Mouse (Mus musculus) hindbrain, embryonic 10.5 days (tissue): ENCODE measurements at regions not wholly inside any gene's neighbourhood (a gene's known extent, or its start where the extent isn't known, plus 50 kb on each side); places are given as distances from the start of the nearest gene placed in this dataset.

Source experiments
- DNase-seq: peaks from one replicate; pipeline ENCODE4 v3.0.0-alpha.2; 2017; ENCODE audit warnings: low spot score
- H3K27ac ChIP-seq: fragments of 300-500 bp; sonication (generic); 2 replicates; pipeline ENCODE4 v1.5.1; 2016; ENCODE audit warnings: mild to moderate bottlenecking, moderate library complexity
- H3K27me3 ChIP-seq: fragments of 300-500 bp; sonication (generic); 2 replicates; pipeline ENCODE4 v1.6.1; 2016; ENCODE audit warnings: mild to moderate bottlenecking; ENCODE audit not compliant: poor library complexity, insufficient read depth, severe bottlenecking
- H3K36me3 ChIP-seq: fragments of 300-500 bp; sonication (generic); 2 replicates; pipeline ENCODE4 v1.6.1; 2016; ENCODE audit warnings: mild to moderate bottlenecking, moderate library complexity
- H3K4me1 ChIP-seq: fragments of 300-500 bp; sonication (generic); replicated peaks from 2 replicates; pipeline ENCODE4 v1.6.1; 2016; ENCODE audit warnings: mild to moderate bottlenecking
- H3K4me3 ChIP-seq: fragments of 300-500 bp; sonication (generic); 2 replicates; pipeline ENCODE4 v1.5.1; 2016; ENCODE audit warnings: mild to moderate bottlenecking, moderate library complexity
- H3K9me3 ChIP-seq: fragments of 300-500 bp; sonication (generic); 2 replicates; pipeline ENCODE4 v1.6.1; 2016; ENCODE audit warnings: mild to moderate bottlenecking, moderate library complexity
- WGBS: fragments of 180-500 bp; shearing (Covaris S2); methylation state at CpG from one replicate; pipeline ENCODE4 v1.1.7; 2016; 5-methylcytosine and 5-hydroxymethylcytosine counted together

DNA sequence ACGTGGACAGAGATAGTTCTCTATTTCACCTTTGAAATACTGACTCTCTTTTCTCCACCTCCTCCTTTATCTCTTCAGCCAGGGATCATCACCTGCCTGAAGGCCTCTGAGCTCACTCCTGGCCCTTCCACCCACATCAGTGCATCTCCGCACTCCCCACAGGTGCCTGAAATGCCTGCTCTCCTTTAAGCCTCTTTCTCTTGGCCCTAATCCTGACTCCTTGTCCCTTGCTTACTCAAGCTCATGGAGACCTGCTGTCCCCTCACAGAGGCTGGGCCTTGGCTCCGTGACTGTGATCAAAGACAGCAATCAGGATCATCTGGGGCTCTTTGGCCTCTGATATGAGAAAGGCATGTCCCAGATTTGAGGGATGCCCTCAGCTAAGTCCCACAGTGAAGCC is 212.5 kb upstream of the Arid1b start:
- Histone ChIP-seq H3K4me3 (no peak overlapping the region), H3K27me3 (no peaks in the 10 kb centered on the region), H3K27ac (no peak overlapping the region), H3K36me3 (no peaks in the 10 kb centered on the region), H3K4me1 (no peaks in the 10 kb centered on the region), H3K9me3 (no peaks in the 10 kb centered on the region)
- no peak for DNase-seq
- 81% methylated on average over 3 of the region's 3 CpGs for WGBS

DNA sequence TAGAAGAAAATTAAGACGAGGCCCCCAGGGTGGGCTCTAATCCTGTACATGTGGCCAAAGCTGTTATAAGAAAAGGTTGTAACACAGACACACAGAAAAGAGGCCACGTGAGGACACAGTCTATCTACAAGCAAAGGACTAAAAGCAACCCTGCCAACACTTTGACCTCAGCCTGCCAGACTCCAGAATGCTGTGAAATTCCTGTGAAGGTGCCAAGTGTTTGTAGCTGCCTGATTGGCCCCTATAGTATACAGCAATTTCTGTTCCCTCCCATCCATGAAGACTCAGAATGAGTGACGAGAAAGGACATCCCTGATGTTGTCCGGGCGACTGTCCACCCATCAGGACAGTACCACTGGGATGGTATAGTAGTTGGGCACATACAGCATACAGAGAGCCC is 209.8 kb upstream of the Arid1b start:
- 84% methylated on average over 5 of the region's 5 CpGs for WGBS

DNA sequence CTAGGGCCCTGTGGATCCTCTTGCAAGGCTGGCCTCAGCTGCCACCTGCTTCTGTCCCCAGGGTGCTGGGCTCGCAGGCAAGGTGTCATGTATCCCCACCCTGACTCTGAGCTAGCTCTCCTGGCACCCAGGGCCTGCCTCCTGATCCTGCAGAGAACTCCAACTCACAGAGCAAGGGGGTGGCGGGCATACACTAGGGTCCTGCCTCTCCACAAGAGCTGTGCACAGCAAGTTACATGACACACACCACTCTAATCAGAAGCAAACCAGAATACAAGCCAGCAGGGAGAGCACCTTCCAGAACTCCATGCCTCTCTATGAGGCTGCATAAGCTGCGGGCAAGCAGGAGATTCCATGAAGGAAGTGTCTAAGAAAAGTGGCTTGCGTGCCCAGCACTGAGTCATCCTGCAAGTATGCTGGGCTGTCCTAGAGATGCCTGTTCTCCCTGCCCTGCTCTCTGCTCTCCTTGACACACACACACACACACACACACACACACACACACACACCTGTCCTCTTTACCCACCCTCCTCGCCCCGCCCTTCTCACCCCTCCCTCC is 208.8 kb upstream of the Arid1b start:
- Histone ChIP-seq H3K27ac (no peak overlapping the region), H3K9me3 (no peaks in the 10 kb centered on the region), H3K27me3 (no peaks in the 10 kb centered on the region), H3K36me3 (no peaks in the 10 kb centered on the region), H3K4me1 (no peaks in the 10 kb centered on the region), H3K4me3 (no peak overlapping the region)
- WGBS: 70% methylated on average over 6 of the region's 6 CpGs
- no peak for DNase-seq

More for the DNA sequence above, 209.8 kb upstream of the Arid1b start:
- H3K27me3 ChIP-seq: no peaks in the 10 kb centered on the region
- no peaks in the 10 kb centered on the region for H3K4me1 ChIP-seq
- no peak overlapping the region for H3K27ac ChIP-seq
- no peaks in the 10 kb centered on the region for H3K36me3 ChIP-seq
- no peak for DNase-seq
- H3K4me3 ChIP-seq: no peak overlapping the region
- no peaks in the 10 kb centered on the region for H3K9me3 ChIP-seq

DNA sequence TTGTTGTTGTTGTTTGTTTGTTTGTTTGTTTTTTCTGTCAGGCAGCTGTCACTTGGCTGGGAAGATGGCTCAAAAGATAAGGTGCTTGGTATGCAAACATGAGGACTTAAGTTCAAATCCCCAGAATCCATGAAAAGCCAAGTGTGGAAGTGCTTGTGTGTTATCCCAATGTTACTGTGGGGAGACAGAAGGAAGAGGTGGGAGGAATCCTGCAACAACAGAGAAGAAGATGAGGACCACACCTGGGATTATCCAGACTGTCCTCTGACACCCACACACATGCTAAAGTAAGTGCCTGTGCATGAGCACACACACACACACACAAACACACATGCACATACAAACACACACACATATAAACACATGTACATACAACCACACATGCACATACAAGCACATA is 207.6 kb upstream of the Arid1b start:
- H3K27me3 ChIP-seq: no peaks in the 10 kb centered on the region
- H3K4me1 ChIP-seq: no peaks in the 10 kb centered on the region
- no peak for DNase-seq
- no peak overlapping the region for H3K27ac ChIP-seq
- H3K36me3 ChIP-seq: no peaks in the 10 kb centered on the region
- H3K4me3 ChIP-seq: no peak overlapping the region
- no peaks in the 10 kb centered on the region for H3K9me3 ChIP-seq

DNA sequence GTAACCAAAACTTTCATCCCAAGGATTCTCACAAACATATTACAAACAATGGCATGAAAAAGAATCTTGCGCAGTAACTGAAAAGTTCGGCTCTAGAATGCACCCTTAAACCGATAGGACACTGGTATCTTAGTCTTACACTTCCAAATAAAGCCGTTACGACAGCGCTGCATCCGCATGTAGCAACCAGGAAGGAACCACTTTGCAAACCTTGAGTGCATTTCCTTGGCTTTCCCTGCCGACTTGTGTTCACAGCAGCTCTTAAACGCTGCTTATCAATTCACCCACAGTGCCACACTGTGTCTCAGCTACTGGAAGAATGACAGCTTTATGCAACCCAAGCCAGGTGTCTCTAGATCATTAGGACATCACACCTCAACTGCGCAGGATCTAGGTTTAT is 202.3 kb upstream of the Arid1b start:
- 88% methylated on average over 10 of the region's 10 CpGs for WGBS
- no peak overlapping the region for H3K27ac ChIP-seq
- DNase-seq: no peak
- H3K36me3 ChIP-seq: no peaks in the 10 kb centered on the region
- H3K27me3 ChIP-seq: no peaks in the 10 kb centered on the region
- no peak overlapping the region for H3K4me3 ChIP-seq
- H3K4me1 ChIP-seq: no peaks in the 10 kb centered on the region
- no peaks in the 10 kb centered on the region for H3K9me3 ChIP-seq

DNA sequence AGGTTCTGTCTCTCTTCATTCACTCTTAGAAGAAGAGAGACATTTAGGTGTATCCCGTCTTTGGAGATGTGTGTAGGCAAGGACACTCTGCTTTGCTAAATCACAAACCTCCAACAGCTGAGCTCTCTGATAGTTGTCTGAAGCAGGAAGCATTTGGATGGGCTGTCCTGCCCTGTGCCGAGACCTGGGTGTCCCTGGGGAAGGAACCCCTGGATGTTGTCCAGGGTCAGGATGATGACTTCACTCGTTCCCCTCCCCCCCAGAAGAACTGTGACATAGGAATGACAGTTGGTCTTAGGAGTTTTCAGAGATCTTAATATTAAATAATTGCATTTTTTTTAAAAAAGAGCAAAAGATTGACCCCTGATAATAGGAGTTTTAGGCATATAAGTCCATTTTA is 197.9 kb upstream of the Arid1b start:
- 77% methylated on average over 3 of the region's 3 CpGs for WGBS
- H3K36me3 ChIP-seq: no peaks in the 10 kb centered on the region
- no peaks in the 10 kb centered on the region for H3K27me3 ChIP-seq
- H3K27ac ChIP-seq: no peak overlapping the region
- H3K4me1 ChIP-seq: no peaks in the 10 kb centered on the region
- no peak for DNase-seq
- H3K4me3 ChIP-seq: no peak overlapping the region
- H3K9me3 ChIP-seq: no peaks in the 10 kb centered on the region

DNA sequence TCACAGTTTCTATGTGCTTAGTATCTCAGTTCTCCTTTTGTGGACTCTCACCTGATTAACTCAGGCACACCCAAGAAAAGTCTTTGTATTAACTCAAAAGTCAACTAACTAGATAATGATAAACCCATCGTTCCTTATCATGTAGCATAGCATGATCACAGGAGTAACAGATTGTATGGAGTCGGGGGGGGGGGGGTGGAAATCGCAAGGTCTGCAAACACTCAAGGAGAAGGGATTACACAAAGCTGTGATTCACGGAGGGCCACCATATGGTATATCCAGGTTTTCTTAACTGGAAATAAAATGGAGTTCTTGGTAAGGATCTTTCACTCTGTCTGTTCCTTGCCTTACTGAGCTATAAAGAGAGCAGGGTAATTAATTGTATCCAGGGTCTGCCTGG is 190.1 kb upstream of the Arid1b start:
- H3K27ac ChIP-seq: no peak overlapping the region
- no peaks in the 10 kb centered on the region for H3K27me3 ChIP-seq
- no peaks in the 10 kb centered on the region for H3K36me3 ChIP-seq
- H3K9me3 ChIP-seq: no peaks in the 10 kb centered on the region
- WGBS: 87% methylated on average over 4 of the region's 4 CpGs
- DNase-seq: no peak
- H3K4me1 ChIP-seq: no peaks in the 10 kb centered on the region
- no peak overlapping the region for H3K4me3 ChIP-seq

DNA sequence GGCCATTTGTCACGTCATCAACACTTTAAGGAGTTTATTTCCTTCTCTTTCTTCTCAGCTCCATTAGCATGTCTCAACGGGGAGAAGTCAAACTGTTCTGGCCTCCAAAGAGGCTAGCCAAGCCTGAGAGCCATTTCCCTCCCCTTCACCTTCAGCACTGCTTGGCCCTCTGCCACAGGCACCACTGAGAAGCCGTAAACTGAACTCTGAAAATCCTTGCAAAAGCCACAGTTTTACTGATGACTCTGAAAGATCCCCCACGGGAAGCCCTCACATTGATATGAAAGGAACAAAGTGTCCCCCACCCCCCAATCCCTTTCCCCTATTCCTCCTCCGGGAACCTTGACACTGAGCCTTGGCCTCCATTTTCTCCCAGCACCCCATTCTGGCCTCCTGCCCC is 188.1 kb upstream of the Arid1b start:
- 77% methylated on average over 5 of the region's 5 CpGs for WGBS

DNA sequence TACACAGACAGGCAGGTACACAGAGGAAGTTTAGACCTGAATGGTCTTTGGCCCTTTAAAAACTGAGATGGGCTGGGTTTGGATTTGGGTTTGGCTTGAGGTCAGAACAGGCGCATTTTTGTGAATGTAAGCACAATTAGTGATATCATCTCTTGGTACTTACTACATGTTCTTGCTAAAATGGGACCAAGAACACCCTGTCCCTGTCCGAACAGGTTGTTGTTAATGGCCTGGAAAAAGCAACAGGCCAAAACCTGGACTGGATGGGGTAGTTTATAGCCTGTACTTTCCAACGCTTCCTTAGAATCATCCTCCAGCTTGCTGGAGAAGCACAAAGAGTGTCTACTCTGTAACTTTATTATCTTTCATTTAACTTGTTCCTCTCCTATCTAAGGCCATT is 185.2 kb upstream of the Arid1b start:
- Histone ChIP-seq H3K4me3 (no peak overlapping the region), H3K27ac (no peak overlapping the region), H3K36me3 (no peaks in the 10 kb centered on the region), H3K4me1 (no peaks in the 10 kb centered on the region), H3K9me3 (no peaks in the 10 kb centered on the region), H3K27me3 (no peaks in the 10 kb centered on the region)
- 82% methylated on average over 3 of the region's 3 CpGs for WGBS
- DNase-seq: no peak

More for the DNA sequence above, 188.1 kb upstream of the Arid1b start:
- Histone ChIP-seq H3K27ac (no peak overlapping the region), H3K27me3 (no peaks in the 10 kb centered on the region), H3K4me3 (no peak overlapping the region), H3K9me3 (no peaks in the 10 kb centered on the region), H3K4me1 (no peaks in the 10 kb centered on the region), H3K36me3 (no peaks in the 10 kb centered on the region)
- no peak for DNase-seq

DNA sequence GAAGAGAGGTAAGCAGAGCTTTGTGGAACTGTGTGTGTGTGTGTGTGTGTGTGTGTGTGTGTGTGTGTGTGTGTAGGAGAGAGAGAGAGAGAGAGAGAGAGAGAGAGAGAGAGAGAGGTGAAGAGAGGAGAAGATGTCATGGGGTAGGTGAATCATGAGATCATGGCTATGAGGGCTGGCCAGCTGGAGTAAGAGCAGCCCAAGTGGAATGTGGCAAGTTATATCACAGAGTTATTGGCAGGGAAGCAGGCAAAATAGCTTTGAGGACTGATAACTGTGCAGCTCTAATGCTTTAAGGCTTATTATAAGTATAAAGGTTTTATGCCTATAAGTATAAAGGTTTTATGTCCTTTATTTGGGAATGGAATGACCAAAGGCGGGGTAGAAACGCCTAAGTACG is 180.9 kb upstream of the Arid1b start:
- Histone ChIP-seq H3K36me3 (no peaks in the 10 kb centered on the region), H3K27ac (no peak overlapping the region), H3K27me3 (no peaks in the 10 kb centered on the region), H3K9me3 (no peaks in the 10 kb centered on the region), H3K4me1 (no peaks in the 10 kb centered on the region), H3K4me3 (no peak overlapping the region)
- DNase-seq: no peak
- WGBS: 95% methylated on average over 3 of the region's 3 CpGs

DNA sequence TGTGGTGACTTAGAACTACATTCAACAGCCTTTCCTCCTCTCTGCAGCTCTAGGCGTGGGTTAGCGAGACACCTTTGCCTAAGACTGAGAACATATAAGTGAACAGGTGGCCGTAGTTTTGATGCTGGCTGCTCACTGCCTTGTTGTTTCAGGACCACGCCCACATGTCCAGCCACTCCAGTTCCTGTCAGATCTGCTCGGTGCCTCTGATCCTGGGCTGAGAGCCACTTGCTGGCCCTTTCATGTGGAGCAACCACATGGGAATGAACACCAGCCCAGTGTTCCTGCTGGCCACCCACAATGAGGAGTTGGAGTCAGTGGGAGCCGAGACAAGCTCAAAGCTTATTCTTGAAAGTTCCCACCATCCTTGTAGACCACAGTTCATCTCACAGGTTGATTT is 180.5 kb upstream of the Arid1b start:
- no peaks in the 10 kb centered on the region for H3K36me3 ChIP-seq
- no peak overlapping the region for H3K27ac ChIP-seq
- H3K4me3 ChIP-seq: no peak overlapping the region
- H3K9me3 ChIP-seq: no peaks in the 10 kb centered on the region
- H3K4me1 ChIP-seq: no peaks in the 10 kb centered on the region
- no peak for DNase-seq
- H3K27me3 ChIP-seq: no peaks in the 10 kb centered on the region
- 86% methylated on average over 6 of the region's 6 CpGs for WGBS

DNA sequence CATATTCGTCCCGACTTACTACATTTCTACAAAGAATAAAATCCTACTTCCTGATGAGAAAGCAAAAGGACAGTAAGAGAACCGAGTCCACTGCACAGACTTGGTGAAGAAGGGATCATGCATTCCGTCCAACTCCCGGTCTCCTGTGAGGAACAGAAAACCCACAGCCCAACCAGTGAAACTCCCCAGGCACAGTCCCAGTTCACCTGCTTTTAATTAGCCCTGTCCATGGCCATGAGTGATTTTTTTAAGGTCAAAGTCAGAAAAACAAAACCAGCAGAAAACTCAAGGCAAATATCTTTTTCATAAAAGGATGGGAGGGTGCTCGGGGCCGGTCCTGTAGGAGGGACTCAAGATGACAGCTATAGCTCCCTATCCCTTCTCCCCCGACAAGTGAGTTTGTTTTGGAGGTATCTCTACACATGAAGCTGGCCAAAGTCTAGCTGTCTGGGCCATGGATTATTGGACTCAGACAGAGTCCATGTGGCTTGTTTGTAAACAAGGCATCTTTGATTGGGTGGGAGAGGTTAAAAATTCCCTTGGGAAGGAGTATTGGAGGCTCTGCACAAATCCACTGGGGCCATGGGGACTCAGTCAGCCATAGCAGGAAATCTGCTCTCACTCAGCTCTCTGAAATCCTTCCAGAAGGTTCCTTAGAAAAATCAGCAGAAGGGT is 168.8 kb upstream of the Arid1b start:
- Histone ChIP-seq H3K27me3 (no peaks in the 10 kb centered on the region), H3K9me3 (0 out of 2 replicates have a peak, but pooled peaks cover 4% of the 10 kb centered on the region), H3K4me3 (no peak overlapping the region), H3K36me3 (no peaks in the 10 kb centered on the region), H3K4me1 (no peaks in the 10 kb centered on the region), H3K27ac (no peak overlapping the region)
- DNase-seq: no peak
- 77% methylated on average over 8 of the region's 8 CpGs for WGBS

DNA sequence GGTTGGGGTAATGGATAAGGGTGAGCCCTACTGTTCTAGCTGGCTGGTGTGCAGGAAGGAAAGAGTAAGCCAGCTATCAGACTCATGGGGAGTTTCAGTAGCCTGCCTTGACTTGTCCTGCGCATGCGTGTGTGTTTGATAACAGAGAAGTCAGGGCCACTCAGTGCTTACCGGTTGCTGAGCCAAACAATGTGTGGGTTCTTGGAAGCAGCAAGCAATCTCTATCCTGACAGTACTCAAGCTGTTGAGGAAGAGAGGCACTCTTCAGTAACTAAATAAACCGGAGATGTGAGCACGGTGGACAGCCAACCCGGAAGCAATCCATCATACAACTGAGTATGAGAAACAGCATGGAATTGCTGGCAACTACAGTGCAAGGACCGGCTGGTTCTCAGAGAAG is 160.1 kb upstream of the Arid1b start:
- WGBS: 84% methylated on average over 7 of the region's 7 CpGs
- H3K4me1 ChIP-seq: peaks cover 7% of the 10 kb centered on the region
- no peak overlapping the region for H3K27ac ChIP-seq
- no peaks in the 10 kb centered on the region for H3K27me3 ChIP-seq
- no peaks in the 10 kb centered on the region for H3K9me3 ChIP-seq
- no peak overlapping the region for H3K4me3 ChIP-seq
- H3K36me3 ChIP-seq: no peaks in the 10 kb centered on the region
- no peak for DNase-seq

DNA sequence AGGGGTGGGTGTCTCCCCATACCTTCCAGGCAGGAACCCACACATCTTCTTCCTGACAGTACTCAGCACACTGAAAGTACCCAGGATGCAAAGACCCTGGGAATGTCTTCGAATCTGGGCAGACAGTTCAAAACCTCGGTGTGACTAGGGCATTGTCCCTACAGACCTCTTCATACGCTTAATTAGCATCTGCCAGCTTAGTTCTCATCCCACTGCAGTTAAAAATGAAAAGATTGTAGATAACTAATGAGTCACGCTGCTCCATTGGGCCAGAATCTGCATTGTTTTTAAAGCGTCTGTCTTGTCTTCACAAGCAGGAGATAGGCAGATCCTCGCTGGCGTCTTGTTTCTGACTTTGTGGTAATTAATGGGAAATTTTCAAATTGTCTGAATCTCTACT is 159.6 kb upstream of the Arid1b start:
- WGBS: 54% methylated on average over 7 of the region's 7 CpGs
- Histone ChIP-seq H3K9me3 (no peaks in the 10 kb centered on the region), H3K4me3 (no peak overlapping the region), H3K4me1 (peaks cover 7% of the 10 kb centered on the region), H3K27me3 (no peaks in the 10 kb centered on the region), H3K27ac (no peak overlapping the region), H3K36me3 (no peaks in the 10 kb centered on the region)
- no peak for DNase-seq
